Mouse (Mus musculus) kidney, postnatal 0 days (tissue): ENCODE results near the gene Amz2. TPM values are rescaled to one million over a fixed set of nuclear protein-coding genes. Genes with fewer than 3 reads are reported as not detected.

Experiments used
- ATAC-seq: fragments of 200-750 bp; cut with Nextera tagmentation; replicated peaks from 2 replicates; pipeline ENCODE4 v1.8.0; 2017; ENCODE audit warnings: low read depth, moderate number of reproducible peaks, moderate TSS enrichment, moderate library complexity; ENCODE audit not compliant: low FRiP score
- DNase-seq: peaks from one replicate; pipeline ENCODE4 v3.0.0-alpha.2; 2016; ENCODE audit warnings: low spot score
- H3K27ac ChIP-seq: fragments of 300-500 bp; sonication (generic); 2 replicates; pipeline ENCODE4 v1.5.1; 2014; ENCODE audit warnings: mild to moderate bottlenecking
- H3K27me3 ChIP-seq: fragments of 300-500 bp; sonication (generic); 2 replicates; pipeline ENCODE4 v1.6.1; 2014; ENCODE audit warnings: low read length, mixed read lengths; ENCODE audit not compliant: insufficient read depth
- H3K36me3 ChIP-seq: fragments of 300-500 bp; sonication (generic); 2 replicates; pipeline ENCODE4 v1.6.1; 2014; ENCODE audit warnings: low read length, mixed read lengths; ENCODE audit not compliant: insufficient read depth
- H3K4me1 ChIP-seq: fragments of 300-500 bp; sonication (generic); replicated peaks from 2 replicates; pipeline ENCODE4 v1.6.1; 2014; ENCODE audit warnings: antibody characterized with exemption, low read length, mixed read lengths; ENCODE audit not compliant: insufficient read depth
- H3K4me2 ChIP-seq: fragments of 300-500 bp; sonication (generic); 2 replicates; pipeline ENCODE4 v1.6.1; 2014; ENCODE audit warnings: mild to moderate bottlenecking, low read length, moderate library complexity, mixed read lengths
- H3K4me3 ChIP-seq: fragments of 300-500 bp; sonication (generic); replicated peaks from 2 replicates; pipeline ENCODE4 v1.5.1; 2014; ENCODE audit warnings: low read depth, low read length
- H3K9ac ChIP-seq: fragments of 300-500 bp; sonication (generic); 2 replicates; pipeline ENCODE4 v1.6.1; 2014; ENCODE audit warnings: low read depth, low read length
- H3K9me3 ChIP-seq: fragments of 300-500 bp; sonication (generic); replicated peaks from 2 replicates; pipeline ENCODE4 v1.6.1; 2016; ENCODE audit warnings: low read length, inconsistent platforms, mixed read lengths
- CTCF ChIP-seq: IDR thresholded peaks from 2 replicates; pipeline ENCODE4 v1.5.1; 2016; ENCODE audit warnings: antibody characterized with exemption, low read depth, mild to moderate bottlenecking, moderate library complexity
- WGBS: fragments of 180-500 bp; shearing (Covaris S2); extraction: QIAGEN DNeasy Blood & Tissue Kit; methylation state at CpG from one replicate; pipeline ENCODE4 v1.1.7; 2014; 5-methylcytosine and 5-hydroxymethylcytosine counted together
- polyA plus RNA-seq: library from polyadenylated mRNA; unstranded; fragments of >200 nt; fragmentation: Nextera tagmentation; extraction: Ambion mirVana; gene quantifications from 2 replicates; pipeline ENCODE4 v1.2.1, GENCODE M21; 2015

Gene Amz2
- polyA plus RNA-seq, 1 experiment from 2014 or later, result 30.4 TPM

DNA sequence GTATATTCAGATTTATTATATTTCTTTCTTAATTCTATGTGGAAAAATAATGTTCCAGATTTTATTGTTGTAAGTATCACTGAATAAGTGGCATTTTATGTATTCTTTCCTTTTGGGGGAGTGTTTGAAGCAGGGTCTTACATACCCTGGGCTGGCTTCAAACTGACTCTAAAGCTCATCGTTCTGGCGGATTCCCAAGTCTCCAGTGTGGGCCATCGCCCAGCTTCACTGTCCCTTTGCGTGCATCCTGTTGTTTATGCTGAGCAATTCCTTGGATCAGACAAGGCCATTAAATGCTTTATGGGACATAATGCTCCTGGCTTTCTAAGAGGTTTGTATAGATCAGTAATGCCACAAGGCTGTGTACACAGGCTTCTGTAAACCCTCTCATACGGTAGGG, 36.7 kb upstream of the Amz2 start:
- Histone ChIP-seq H3K4me3 (no peak overlapping the region), H3K36me3 (0 out of 2 replicates have a peak, but pooled peaks cover 3% of the 10 kb centered on the region), H3K9me3 (no peaks in the 10 kb centered on the region), H3K27ac (no peak overlapping the region), H3K4me1 (0 out of 2 replicates have a peak, but pooled peaks cover 12% of the 10 kb centered on the region), H3K27me3 (no peaks in the 10 kb centered on the region), H3K4me2 (no peak overlapping the region), H3K9ac (no peak overlapping the region)
- TF ChIP-seq CTCF, result no peak
- WGBS, result 77% methylated on average over 5 of the region's 5 CpGs
- DNase-seq (no peak), ATAC-seq (no peak)

DNA sequence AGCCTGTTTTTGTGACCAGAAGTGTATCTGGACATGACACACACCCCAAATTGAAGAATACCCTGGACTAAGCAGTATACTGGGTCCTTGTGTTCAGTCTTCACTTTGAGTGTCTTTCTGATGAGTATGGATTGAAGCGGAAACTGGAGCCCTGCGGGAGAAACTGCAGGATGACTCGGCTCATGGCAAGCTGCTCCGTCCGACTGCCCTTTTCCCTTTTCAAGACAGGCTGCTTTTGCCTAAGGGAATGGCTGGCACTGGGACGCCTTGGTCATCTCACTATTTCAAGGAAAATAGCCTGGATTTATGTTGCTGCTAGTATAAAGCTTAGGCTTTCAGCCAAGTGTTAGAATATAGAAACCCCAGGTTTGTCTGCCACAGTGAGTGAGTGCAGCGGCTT, 34.5 kb upstream of the Amz2 start:
- Histone ChIP-seq H3K4me2 (no peak overlapping the region), H3K27me3 (no peaks in the 10 kb centered on the region), H3K4me1 (0 out of 2 replicates have a peak, but pooled peaks cover 8% of the 10 kb centered on the region), H3K4me3 (no peak overlapping the region), H3K9me3 (no peaks in the 10 kb centered on the region), H3K9ac (no peak overlapping the region), H3K36me3 (peaks cover 9% of the 10 kb centered on the region; the same call in 1 of the 2 replicates), H3K27ac (no peak overlapping the region)
- ATAC-seq (no peak), DNase-seq (no peak)
- WGBS, result 71% methylated on average over 7 of the region's 7 CpGs
- TF ChIP-seq CTCF, result no peak

- no peak for DNase-seq
- WGBS, result 46% methylated on average over 7 of the region's 7 CpGs
These were observed 34.0 kb upstream of the Amz2 start for GRCm38 (mm10) chr11:109391760-109392159.

GRCm38 (mm10) chr11:109392601-109393000, 33.1 kb upstream of the Amz2 start:
- H3K36me3 ChIP-seq, result peaks cover 21% of the 10 kb centered on the region
- no peak overlapping the region for H3K4me3 ChIP-seq
- H3K27ac ChIP-seq, result no peak overlapping the region
- H3K4me2 ChIP-seq, result no peak overlapping the region
- H3K27me3 ChIP-seq, result no peaks in the 10 kb centered on the region
- WGBS, result 88% methylated on average over 9 of the region's 9 CpGs
- TF ChIP-seq CTCF, result no peak
- no peaks in the 10 kb centered on the region for H3K9me3 ChIP-seq
- ATAC-seq, result no peak
- H3K9ac ChIP-seq, result no peak overlapping the region
- DNase-seq, result no peak
- 0 out of 2 replicates have a peak, but pooled peaks cover 8% of the 10 kb centered on the region for H3K4me1 ChIP-seq

More at GRCm38 (mm10) chr11:109391760-109392159, 34.0 kb upstream of the Amz2 start:
- Histone ChIP-seq H3K4me1 (0 out of 2 replicates have a peak, but pooled peaks cover 8% of the 10 kb centered on the region), H3K4me2 (no peak overlapping the region), H3K4me3 (no peak overlapping the region), H3K27ac (no peak overlapping the region), H3K27me3 (no peaks in the 10 kb centered on the region), H3K9ac (no peak overlapping the region), H3K36me3 (peaks cover 15% of the 10 kb centered on the region), H3K9me3 (no peaks in the 10 kb centered on the region)
- no peak for TF ChIP-seq CTCF
- no peak for ATAC-seq

- no peak overlapping the region for H3K4me3 ChIP-seq
- 0 out of 2 replicates have a peak, but pooled peaks cover 8% of the 10 kb centered on the region for H3K4me1 ChIP-seq
- no peaks in the 10 kb centered on the region for H3K9me3 ChIP-seq
- peak; percentile 48 for DNase-seq
- H3K27ac ChIP-seq, result peak overlapping the region; percentile 37
- H3K4me2 ChIP-seq, result no peak overlapping the region
- peak; percentile 25; the same call in 1 of the 2 replicates for ATAC-seq
- no peaks in the 10 kb centered on the region for H3K27me3 ChIP-seq
- no peak overlapping the region for H3K9ac ChIP-seq
- 29% methylated on average over 9 of the region's 9 CpGs for WGBS
- peaks cover 26% of the 10 kb centered on the region for H3K36me3 ChIP-seq
- TF ChIP-seq CTCF, result no peak
These were observed 31.0 kb upstream of the Amz2 start for GRCm38 (mm10) chr11:109394758-109395157.

DNA sequence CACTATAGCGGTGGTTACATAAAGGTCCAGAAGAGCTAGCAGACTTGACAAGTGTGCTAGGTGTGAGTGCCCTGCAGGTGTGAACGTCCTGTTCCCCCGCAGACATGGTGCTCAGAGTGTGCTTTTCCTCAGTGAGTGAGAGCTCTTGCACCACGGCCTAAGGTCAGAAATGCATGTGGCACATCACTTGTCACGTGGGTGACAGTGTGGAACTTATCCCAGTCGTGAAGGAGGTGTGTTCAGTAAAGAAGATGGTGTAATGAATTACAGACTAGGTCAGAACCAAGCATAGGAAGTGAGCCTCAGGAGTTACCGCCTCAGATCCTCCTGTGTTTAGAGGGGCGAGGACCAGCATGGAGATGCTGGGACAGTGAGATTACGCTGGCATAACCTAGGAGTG, 30.5 kb upstream of the Amz2 start:
- ATAC-seq (peak; percentile 54), DNase-seq (no peak)
- Histone ChIP-seq H3K9ac (no peak overlapping the region), H3K27me3 (no peaks in the 10 kb centered on the region), H3K4me2 (no peak overlapping the region), H3K9me3 (no peaks in the 10 kb centered on the region), H3K27ac (peak overlapping the region; percentile 37; the same call in 1 of the 2 replicates), H3K36me3 (peaks cover 26% of the 10 kb centered on the region), H3K4me1 (0 out of 2 replicates have a peak, but pooled peaks cover 8% of the 10 kb centered on the region), H3K4me3 (no peak overlapping the region)
- no peak for TF ChIP-seq CTCF
- 72% methylated on average over 9 of the region's 9 CpGs for WGBS

GRCm38 (mm10) chr11:109406431-109406830, 19.3 kb upstream of the Amz2 start:
- Histone ChIP-seq H3K4me2 (no peak overlapping the region), H3K27me3 (no peaks in the 10 kb centered on the region), H3K36me3 (no peaks in the 10 kb centered on the region), H3K9ac (no peak overlapping the region), H3K27ac (no peak overlapping the region), H3K4me1 (no peaks in the 10 kb centered on the region), H3K4me3 (no peak overlapping the region), H3K9me3 (no peaks in the 10 kb centered on the region)
- ATAC-seq (no peak), DNase-seq (no peak)
- no peak for TF ChIP-seq CTCF
- WGBS, result 90% methylated on average over 5 of the region's 5 CpGs
